Mouse (Mus musculus): ENCODE results near the gene Sds.

Gene Sds

DNA sequence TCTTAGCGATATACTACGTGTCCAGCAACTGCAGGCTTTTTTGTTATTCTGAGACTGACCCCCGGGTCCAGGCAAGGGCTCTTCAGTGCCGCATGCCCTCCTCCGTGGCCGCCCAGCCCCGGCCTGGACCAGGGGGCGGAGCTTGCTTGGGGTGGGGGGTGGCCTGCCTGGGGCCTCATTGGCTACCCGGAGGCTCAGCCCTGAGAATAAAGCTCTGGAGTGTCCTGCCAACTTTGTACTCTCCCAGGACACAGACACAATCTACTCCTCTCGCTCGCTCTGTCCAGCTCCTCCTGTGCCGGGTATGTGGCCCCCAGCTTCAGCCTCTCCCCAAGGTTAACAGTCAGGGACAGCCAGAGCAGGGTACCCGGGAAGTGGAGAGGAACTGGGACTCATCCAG, at the start of gene Sds:
Sds (plus strand) TSS at position 231 of the 400 bp plus-strand sequence.
- peak; percentile 66 for DNase-seq (ENCODE audit: low spot score)

- DNase-seq (ENCODE audit: low spot score), result no peak
These were observed 49.8 kb upstream of the Sds start for GRCm38 (mm10) chr5:120426572-120426971.

DNA sequence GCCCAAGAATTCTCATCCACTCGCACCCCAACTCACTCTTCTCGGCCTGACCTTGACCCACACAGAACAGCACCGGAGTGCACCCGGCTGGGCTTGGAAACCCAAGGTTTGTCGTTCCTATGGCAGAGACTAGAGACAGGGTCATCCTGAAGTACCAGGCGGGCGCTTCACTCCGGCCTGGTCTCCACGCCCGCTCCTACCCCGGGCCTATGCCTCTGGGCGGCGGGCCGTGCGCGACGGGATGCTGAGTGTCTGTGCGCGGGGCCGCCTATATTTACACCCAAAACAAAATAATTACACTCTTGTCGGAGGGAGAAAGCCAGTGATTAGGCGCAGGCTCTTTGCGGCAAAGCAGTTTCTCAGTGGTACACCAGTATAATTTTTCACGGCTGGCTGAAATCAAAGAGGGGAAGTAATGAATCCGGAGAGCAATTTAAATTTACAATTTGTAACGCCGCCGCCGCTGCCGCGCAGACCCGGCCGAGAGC, 48.8 kb upstream of the Sds start:
- no peak for DNase-seq (ENCODE audit: low spot score)

GRCm38 (mm10) chr5:120428189-120428838, 48.0 kb upstream of the Sds start:
- no peak for DNase-seq (ENCODE audit: low spot score)

DNA sequence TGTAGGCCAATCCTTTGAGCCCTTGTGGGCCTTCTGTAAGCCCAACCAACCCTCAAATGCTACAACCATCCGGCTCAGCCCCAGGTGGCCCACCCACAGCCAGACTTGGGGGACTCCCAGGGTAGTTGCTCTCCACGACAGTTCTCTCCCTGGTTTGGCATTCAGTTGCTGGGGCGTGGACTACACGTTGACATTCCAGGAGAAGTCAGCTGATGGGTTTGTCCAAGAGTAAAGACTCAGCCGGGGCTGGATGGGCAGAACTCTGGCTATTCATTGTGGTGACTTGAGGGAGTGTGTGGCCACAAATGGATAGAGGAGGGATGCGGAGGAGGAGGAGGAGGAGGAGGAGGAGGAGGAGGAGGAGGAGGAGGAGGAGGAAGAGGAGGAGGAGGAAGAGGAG, 47.3 kb upstream of the Sds start:
- DNase-seq (ENCODE audit: low spot score), result no peak

DNA sequence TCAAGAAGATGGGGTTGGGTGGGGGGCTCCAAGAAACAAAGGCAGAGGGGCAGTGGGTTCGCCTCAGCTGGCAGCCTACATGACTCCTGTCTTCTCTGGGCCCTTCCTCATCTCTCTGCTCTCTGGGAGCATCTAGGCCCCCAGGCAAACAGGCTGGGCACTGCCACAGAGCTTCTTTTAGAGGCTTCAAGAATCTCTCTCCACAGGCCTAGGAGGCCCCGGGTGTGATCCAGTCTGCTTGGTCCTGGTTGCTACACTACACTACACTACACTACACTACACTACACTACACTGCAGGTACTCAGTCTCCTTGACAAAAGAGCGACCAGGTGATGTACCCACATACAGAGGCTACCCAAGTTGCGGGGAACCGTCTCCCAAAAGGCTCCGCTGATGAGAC, 46.6 kb upstream of the Sds start:
- DNase-seq (ENCODE audit: low spot score), result no peak

DNA sequence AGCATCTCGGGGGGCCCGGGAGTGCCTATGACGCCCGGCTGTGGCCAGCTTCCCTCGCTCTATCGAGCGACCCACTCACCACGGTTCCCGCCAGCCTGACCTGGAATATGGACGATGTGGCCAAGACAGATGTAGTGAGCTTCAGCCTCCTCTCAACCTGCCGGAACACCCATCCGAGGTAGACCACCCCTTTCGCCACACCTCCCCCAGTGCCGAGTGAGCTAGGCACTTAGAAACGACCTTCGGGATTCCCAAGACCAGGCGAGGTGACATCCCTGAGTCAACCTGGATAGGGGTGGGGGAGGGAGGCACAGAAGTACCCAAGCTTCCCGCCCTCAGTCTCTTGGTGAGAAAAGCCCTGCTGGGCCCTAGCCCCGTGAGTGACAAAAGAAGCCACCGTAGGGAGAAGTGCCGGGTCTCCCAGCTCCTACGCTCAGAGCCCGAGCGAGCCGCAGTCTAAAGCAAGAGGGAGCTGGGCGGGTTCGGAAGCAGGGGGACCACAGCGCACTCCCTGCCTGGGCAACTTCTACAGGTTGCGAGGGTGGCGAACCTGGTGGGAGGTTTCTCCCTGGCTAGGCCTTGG, 45.2 kb upstream of the Sds start:
- peak; percentile 43 for DNase-seq (ENCODE audit: low spot score)

DNA sequence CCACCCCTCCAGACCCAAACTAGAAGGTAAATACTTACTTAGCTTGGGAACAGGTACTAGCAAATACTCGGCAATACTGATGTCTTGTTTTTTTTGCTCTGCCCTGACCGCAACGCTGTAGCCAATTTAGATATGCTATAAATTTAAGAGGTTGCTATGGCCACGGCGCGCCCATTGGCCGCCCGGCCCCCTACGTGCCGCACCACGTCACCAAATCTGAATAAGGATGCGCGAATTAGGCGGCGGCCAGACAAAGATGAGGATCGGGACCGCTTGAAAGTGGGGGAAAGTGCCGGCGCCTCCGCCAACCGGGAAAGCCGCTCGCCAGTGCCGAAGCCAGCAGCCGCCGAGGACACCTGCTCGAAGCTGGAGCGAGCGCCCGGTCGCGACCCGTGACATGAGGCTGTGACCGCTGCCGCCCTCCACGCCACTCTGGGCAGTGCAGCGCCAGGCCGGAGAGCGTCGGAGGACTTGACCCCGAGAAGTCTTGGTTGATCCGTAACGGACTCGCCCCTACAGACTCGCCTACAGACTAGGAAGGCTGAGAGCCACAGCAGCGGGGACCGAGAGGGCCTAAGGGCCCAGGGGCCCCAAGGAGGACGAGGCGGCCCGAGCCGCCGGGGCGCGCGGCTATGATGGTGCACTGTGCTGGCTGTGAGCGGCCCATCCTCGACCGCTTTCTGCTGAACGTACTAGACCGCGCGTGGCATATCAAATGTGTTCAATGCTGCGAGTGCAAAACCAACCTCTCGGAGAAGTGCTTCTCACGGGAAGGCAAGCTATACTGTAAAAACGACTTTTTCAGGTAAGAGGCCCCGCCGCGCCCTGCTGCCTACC, 44.5 kb upstream of the Sds start, which contains the start of gene Lhx5:
Lhx5 (plus strand) TSS at position 51 of the 837 bp plus-strand sequence.
- no peak for DNase-seq (ENCODE audit: low spot score)

DNA sequence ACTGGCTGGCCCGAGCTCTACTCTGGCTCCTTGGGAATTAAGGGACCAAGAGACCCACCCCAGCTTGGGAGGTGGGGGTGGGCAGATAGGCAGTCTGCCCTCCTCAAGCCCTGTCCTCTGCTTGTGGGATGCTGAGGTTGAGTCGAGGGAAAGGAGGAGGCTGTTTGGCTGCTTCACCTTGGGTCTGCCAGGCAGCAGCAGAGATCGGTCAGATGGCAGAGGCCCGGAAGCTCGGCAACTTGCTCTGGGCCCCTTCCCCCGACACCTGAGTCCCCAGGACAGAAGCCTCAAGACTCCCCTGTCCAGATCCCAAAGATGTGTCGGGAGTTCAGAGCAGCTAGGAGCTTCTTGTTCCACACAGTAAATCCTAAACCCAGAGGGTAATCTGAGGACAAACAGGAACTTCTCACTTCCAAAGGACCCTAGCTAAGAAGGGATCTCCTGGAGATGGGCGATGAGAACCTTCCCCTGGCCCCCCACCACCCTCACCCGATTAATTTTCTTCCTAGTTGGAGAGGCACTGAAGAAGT, 43.8 kb upstream of the Sds start:
- DNase-seq (ENCODE audit: low spot score), result no peak

- DNase-seq (ENCODE audit: low spot score), result no peak
These were observed 43.1 kb upstream of the Sds start for GRCm38 (mm10) chr5:120433135-120433760.

DNA sequence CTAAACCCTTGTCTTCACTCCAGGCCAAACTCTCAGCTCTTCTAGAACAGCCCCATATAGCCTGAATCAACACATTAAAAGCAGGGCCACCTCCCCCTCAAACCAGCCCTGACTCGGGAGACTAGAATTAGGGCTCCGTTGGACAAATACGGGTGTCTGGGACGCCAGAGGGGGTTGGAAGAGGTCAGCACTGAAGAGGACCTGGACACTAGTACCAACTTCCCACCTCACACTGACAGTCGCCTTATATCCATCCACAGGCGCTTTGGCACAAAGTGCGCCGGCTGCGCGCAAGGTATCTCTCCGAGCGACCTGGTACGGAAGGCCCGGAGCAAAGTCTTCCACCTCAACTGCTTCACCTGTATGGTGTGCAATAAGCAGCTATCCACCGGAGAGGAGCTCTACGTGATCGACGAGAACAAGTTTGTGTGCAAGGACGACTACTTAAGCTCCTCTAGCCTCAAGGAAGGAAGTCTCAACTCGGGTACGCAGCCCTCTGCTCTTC, 42.0 kb upstream of the Sds start:
- DNase-seq (ENCODE audit: low spot score), result no peak

DNA sequence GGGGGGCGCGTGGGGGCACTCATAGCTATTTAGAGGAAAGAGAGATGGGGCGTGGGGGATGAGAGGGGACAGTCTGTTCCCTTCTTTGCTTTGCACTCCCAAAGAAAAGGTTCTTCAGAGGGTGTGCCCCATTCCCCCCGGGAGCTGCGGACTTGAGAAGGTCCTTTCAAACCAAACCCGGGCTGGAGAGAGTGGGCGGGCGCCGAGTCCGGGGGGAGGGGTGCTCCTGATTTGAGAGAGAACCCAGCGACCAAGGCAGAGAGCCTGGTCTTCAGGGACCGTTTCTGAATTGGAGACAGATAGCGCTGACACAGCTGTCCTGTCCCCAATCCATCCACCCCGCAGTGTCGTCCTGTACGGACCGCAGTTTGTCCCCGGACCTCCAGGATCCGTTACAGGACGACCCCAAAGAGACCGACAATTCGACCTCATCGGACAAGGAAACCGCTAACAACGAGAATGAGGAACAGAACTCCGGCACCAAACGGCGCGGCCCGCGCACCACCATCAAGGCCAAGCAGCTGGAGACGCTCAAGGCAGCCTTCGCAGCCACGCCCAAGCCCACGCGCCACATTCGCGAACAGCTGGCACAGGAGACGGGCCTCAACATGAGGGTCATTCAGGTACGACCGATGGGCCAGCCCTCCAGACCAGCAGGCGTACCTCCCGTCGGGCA, 41.2 kb upstream of the Sds start:
- peak; percentile 47 for DNase-seq (ENCODE audit: low spot score)

DNA sequence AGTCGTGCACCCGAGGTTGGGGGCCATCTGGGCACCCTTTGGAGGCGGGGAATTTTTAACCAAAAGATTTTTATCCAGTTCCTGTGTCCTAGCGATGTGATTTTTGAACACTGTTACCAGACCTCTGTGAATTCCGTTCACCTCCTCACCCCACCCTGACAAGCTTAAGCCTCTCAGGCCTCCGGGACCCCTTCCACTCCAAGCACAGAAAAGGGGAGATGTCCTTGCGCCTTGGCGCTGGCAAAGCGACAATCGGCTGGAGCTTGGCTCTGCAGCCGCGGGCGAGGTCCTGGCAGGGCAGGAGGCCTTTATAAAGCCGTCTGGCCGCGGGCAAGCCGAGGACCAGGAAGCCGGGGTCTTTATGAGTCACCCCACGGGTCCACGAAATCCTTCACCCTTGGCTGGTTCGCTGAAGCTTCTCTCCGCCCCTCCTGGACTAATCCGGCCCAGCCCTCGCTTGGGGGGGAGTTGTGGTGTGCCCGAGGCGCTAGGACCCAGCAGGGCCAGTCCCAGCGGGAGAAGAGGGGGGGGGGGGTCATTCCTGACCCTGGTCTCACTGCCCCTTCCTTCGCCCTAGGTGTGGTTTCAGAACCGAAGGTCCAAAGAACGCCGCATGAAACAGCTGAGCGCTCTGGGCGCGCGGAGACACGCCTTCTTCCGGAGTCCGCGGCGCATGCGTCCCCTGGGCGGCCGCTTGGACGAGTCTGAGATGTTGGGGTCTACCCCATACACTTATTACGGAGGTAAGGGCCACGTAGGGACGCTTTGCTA, 40.4 kb upstream of the Sds start:
- DNase-seq (ENCODE audit: low spot score), result peak; percentile 45

- DNase-seq (ENCODE audit: low spot score), result no peak
These were observed 39.3 kb upstream of the Sds start for GRCm38 (mm10) chr5:120436885-120437495.

DNA sequence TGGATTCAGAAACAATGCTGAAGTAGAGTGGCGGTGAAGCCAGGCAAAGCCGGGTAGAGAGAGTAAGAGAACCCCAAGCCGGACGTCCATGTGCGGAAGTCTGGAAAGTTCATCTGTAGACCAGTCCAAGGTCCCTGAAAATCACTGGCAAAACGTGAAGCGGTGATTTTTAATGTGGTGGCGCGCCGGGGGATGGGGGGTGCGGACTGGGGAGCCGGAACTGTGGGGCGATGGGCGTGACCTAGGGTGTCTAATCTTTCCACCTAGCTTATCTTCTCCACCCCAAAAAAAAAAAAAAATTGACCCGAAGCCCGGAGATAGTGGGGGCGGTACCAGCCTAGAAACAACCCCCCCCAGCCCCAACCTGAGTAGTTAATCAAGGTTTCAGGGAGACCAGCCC, 38.8 kb upstream of the Sds start:
- peak; percentile 45 for DNase-seq (ENCODE audit: low spot score)

DNA sequence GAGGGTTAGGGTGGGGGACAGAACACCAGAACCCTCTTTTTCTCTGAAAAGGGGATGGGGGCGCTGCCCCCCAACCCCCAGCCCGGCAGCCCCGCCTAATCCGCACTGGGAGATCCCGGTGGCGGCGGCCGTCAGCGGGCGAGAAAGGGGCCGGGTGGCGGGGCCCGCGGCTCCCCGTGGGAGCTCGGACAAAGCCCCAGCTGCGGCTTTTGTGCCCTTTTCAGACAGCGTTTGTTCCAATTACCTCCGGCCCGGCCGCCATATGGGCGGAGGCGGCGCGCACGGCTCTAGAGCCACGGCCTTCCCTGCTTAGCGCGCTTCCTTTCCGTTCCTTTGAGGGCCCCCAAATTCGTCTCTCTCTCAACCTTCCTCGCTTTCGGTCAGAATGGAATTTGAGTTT, 38.3 kb upstream of the Sds start:
- peak; percentile 42 for DNase-seq (ENCODE audit: low spot score)

- no peak for DNase-seq (ENCODE audit: low spot score)
These were observed 37.9 kb upstream of the Sds start for GRCm38 (mm10) chr5:120438469-120438868.

- DNase-seq (ENCODE audit: low spot score), result peak; percentile 49
These were observed 37.2 kb upstream of the Sds start for GRCm38 (mm10) chr5:120438991-120439710.

DNA sequence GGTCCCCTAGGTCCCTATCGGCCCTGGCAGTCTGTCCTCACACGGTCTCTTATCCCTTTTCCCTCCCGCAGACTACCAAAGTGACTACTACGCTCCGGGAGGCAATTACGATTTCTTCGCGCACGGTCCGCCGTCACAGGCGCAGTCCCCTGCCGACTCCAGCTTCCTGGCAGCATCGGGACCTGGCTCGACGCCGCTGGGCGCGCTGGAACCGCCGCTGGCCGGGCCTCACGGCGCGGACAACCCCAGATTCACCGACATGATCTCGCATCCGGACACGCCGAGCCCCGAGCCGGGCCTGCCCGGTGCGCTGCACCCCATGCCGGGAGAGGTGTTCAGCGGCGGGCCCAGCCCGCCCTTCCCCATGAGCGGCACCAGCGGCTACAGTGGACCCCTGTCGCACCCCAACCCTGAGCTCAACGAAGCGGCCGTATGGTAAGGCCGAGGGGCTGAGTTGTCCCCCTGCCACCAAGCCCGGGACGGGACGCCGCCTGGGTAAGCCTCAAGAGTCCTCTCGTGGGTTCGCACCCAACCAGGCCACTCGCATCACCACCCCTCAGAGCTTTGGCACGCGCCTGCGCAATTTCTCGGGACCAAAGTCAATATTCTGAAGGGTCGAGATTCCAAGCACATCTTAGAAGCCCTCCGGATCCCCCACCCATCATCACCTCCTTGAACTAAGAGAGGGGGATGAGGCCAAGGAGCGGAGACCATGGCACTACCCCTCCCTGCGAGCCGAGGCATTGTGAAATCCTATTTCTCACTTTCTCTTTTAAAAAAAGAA, 36.2 kb upstream of the Sds start:
- peak; percentile 49 for DNase-seq (ENCODE audit: low spot score)
